Mouse (Mus musculus): ENCODE data around the gene Msh5.
"Not testable (repeated sequence)": the region's sequence is repeated elsewhere in the genome, so short reads cannot be mapped to it uniquely, and the experiment has no call there.

Gene Msh5

DNA sequence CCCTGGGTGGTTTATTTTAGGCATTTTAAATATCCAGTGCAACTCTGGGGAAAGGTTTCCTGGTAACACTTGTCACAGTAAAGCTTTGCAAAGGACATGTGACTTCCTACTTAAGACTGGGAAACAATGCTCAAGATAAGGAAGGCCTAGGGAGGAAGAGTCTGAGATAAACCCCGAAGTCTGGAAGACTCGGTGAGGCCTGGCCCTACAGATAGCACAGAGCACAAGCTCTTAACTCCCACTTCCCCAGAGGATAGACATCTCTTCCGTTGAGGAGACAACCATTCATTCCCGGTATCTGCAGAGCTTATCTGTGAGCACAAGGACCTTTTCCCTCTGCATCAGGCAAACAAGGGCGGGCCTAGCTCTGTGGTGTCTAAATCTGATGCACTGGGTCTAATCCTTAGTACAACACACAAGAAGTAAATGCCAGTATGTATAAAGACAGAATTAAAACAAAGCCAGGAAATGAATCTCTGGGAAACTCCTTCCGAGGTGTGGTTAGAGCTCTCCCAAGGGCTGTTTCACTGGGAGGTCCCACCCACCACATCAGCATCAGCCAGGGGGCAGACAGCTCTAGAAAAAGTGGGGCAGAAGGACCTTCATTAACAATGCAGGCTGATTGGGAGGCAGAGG is 24.6 kb downstream of the Msh5 start:
- no peak for DNase-seq

DNA sequence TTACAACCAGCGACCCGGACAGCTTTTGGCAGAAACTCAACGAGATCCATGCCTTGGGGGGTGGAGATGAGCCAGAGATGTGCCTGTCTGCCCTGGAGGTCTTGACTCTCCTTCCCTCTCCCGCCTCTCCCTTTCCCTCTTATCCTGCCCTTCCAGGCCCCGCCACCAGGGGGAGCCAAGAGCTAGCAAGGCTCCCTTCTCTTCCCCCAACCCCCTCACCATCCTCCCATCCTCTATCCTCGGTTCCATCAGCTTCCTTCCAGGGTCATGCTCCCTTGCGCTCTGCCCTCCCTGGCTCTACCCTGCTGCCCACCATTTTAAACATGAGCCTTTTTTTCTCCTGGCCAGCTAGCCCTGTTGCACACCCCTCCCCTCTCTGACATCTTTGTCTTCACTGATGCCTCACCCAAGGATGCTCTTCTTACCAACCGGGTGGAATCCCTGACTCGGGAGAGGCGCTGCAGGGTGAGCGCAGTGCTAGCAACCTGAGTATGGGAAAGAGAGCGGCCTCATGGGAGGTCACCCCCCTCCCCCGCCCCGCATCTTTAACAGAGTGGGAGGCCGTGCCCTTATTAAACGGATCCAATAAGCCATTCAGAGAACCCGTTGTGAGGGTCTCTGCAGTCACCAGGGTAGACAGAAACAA is 25.3 kb downstream of the Msh5 start:
- DNase-seq = peak; percentile 93 to 95

DNA sequence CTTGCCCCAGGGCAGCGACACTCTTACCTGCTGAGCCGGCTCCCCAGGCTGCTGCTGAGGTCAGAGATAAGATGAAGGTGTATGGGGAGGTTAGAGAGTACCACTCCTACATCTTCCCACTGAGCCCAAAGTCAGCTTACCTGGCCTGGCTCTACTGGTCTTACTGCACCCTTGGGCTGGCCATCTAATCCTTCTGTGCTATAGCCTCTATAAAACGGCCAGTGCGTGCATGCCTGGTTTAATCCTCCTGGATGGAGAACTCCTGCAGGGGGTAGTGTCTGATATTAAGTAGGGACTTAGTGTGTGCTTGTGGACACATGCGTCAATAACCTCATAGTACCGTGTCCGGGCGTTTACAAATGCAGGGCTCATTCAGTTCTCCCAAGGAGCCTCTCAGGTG is 26.0 kb downstream of the Msh5 start:
- DNase-seq = no peak

DNA sequence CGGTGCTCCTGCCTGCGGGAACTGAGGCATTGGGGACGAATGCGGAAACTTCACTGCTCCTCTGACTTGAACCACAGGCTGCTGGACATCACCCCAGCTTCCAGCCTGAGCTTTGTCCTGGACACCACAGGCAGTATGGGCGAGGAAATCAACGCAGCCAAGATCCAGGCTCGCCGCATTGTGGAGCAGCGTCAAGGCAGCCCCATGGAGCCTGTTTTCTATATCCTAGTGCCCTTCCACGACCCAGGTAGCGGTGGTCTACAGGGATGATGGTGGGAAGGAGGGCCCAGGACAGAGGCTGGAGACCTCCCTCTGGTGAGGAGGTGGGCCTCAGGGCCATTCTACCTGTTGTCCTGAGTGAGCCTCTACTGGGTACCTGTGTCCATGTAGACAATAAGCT is 26.7 kb downstream of the Msh5 start:
- no peak for DNase-seq

DNA sequence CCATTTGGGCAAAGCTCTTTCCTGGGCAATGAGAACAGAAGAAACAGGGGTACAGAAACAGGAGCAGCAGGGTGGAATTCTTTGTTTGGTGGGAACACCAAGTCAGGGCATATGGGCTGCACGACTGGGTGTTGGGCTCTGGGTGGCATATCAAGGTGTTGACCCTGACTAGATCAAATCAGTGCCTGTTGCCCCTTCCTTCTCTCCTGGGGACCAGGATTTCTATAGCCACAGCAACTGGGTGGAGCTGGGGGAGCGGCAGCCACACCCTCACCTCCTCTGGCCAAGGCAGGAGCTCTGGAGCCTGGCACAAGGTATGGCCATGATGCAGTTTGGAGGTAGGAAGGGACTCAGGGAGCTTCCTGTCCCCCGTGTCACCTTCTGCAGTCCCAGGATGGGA is 28.4 kb downstream of the Msh5 start:
- no peak for DNase-seq

DNA sequence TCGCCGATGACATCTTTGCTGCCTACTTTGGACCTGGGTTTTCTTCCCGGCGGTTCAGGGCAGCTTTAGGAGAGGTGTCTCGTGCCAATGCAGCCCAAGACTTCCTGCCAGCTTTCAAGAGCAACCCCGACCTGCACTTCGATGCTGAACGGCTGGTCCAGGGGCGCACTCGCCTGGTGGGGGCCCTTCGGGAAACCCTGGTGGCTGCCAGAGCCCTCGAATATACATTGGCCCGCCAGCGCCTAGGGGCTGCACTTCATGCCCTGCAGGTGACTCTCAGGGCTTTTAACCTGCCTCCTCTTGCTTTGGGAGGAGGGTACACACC is 28.9 kb downstream of the Msh5 start:
- no peak for DNase-seq

DNA sequence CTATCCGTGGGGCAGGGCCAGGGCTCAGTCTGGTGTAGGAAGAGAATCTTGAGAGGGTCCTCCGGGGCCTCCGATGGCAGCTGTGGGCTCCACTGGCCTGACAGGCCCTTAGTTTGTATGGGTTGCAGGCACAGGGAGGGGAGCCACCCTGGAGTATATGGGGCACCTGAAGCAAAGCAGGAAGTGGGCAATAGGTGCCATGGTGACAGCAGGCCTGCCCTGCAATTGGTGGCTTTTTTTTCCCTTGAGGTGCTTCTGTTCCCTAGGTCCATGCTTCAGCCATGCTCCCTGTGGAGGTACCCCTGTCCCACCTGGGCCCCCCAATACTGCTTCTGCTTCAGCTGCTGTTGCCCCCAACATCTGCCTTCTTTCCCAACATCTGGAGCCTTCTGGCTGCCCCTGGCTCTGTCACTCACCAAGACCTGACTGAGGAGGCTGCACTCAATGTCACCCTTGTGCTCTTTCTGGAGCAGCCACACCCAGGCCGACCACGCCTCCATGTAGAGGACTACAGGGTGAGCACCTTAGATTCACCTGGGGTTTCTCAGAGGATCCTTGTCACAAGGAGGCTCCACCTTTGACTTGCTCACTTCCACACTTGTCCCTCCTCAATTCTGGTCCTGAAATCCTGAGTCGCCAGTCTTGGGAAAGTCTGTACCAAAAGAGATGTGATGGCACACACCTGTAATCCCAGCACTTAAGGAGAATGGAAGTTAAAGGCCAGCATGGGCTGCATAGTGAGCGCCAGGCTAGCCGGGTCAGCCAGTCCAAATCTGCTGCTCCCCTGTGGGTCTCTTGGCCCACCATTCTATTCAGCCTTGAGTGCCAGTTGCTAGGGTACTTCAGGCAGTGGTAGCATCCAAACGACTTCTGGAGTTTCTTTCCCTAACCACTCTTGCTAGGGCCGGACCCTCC is 29.5 kb downstream of the Msh5 start:
- DNase-seq = no peak

DNA sequence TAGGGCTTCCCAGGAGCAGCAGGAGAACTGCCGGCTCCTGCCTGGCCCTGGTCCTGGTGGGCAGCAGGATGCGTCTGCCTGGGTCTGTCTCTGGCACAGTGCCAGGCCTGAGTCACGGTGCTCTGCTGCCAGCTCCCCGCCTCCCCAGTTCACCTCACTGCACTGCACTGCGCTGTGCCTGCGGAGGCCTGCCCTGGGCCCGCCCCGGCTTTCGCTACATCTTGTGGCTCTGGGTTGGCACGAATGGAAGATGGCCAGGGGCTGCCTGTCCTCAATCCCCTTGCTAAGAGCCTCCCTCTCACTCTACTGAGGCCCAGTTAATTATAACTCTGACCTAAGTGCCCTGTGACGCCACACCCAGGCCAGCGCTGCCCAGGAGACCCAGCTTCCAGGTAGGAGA is 30.2 kb downstream of the Msh5 start, which contains the start of gene Vwa7:
Vwa7 (plus strand) TSS at position 204 of the 400 bp plus-strand sequence.
- DNase-seq = no peak

DNA sequence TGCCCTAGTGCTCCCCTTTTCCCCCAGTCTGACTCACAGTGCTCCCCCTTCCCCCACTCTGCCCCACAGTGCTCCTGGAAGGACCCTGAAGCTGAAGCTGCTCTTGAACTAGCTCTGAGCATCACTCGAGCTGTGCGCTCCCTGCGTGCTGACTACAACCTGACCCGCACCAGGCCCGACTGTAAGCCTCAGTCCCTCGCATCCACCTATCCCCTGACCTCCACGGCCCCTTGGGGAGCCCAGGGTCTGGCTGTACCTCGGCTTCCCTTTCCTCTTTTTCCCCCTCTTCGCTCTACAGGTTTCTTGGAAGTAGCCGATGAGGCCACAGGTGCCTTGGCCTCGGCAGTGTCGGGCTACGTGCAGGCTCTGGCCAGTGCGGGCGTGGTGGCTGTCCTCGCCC is 31.2 kb downstream of the Msh5 start:
- DNase-seq = no peak

DNA sequence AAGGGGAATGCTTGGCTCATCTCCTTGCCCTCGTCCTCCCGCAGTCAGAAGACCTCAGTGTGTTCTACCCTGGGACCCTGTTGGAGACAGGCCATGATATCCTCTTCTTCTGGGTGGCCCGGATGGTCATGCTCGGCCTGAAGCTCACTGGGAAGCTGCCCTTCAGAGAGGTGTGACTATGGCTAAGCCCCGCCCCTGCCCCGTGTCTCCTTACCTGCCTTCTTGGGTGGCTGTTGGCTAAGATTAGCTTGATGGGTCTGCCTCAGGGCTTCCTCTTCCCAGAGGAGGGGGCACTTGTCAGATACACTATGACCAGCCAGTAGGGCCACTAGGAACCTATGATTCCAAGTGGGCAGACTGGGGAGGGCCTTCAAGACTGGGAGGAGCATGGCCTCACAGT is 33.3 kb downstream of the Msh5 start:
- no peak for DNase-seq

DNA sequence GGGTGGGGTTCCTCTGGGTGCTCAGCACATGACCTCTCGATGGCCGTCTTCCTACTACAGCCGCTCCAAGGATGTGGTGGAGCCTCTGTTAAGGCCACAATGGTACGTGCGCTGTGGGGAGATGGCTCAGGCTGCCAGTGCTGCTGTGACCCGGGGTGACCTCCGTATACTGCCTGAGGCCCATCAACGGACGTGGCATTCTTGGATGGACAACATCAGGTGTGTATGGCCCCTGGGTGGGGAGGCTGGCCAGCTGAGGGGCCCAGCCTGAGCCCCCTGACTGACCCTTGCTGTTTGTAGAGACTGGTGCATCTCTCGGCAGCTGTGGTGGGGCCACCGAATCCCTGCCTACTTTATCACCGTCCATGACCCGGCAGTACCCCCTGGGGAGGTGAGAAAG is 34.1 kb downstream of the Msh5 start:
- no peak for DNase-seq

DNA sequence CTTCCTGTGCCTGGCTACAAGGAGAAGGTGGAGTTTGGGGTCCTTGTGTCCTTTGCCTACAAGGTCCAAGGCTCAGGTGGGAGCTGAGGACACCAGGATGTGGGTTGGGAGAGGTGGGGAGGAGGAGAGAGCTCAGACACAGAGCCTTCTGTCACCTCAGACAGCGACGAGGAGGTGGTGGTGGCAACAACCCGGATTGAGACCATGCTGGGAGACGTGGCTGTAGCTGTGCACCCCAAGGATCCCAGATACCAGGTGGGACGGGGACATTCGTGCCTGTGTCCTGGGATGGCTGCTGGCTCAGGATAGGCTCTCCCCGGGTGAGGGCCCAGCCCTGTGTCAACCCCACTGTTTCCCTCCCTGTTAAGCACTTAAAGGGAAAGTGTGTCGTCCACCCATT is 35.1 kb downstream of the Msh5 start:
- DNase-seq = no peak

DNA sequence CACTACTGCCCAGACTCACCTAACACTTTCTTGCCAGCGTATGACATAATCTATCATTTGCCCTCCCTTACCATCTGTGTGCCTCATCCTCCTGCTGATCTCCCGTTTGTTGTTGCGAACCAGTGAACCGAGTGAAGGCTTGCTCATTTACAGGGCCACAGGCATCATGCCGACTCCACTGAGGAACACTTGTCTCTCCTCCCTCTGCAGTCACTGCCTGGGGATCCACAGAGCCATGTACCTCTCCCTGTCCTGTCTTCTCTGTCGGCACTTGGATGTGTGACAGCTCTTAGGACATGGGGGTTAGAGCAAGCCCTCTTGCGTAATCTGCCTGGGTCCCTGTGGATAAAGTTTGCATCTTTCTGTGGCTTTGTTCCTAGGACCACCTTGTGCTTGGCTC is 37.0 kb downstream of the Msh5 start:
- no peak for DNase-seq

DNA sequence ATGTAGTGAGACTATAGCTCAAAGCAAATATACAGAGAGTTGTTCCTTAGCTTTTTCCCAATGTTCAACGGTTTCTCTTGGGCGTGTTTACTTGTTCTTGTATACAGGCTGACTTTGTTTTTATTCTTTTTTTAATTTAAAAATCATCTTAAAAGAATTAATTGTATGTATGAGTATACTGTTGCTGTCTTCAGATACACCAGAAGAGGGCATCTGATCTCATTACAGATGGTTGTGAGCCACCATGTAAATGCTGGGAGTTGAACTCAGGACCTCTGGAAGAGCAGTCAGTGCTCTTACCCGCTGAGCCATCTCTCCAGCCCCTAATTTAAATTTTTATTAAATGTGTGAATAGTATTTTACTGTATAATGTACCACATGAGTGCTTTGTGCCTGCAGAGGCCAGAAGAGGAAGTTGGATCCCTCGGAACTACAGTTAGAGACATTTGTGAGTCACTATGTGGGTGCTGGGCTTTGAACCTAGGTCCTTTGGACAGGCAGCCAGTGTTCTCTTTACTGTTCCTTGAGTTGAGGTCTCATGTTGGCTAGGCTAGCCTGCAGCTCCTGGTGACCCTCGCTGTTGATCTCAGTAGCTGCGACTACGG is 39.1 kb downstream of the Msh5 start:
- peak; percentile 33 to 34 for DNase-seq

DNA sequence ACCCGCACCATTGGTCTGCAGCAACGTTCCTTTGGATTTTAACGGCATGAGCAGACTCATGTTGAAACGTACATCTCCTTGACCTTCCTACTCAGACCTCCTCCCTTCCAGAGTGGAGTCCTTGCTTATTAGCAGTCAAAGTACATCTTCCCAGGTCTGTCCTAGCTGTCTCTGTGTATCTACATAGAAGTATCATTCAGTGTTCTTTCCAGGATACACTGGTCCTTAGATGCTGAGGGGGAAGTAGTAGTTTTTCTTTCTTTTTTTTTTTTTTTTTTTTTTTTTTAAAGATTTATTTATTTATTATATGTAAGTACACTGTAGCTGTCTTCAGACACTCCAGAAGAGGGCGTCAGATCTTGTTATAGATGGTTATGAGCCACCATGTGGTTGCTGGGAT is 40.6 kb downstream of the Msh5 start:
- DNase-seq = not testable (repeated sequence)

DNA sequence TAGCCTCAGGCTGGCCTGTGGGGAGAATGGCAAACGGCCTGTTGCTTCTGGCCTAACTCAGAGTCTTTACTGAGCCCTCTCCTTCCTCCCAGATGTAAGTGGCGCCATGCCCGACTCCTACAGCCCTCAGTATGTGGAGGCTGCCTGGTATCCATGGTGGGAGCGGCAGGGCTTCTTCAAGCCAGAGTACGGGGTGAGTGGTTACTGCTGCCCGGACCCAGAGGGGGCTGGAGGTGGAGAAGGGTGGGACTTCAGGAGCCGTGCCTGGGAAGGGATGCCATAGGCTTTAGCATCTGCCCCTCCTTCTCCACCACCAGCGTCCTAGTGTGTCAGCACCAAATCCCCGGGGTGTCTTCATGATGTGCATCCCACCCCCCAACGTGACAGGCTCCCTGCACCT is 41.4 kb downstream of the Msh5 start:
- no peak for DNase-seq

DNA sequence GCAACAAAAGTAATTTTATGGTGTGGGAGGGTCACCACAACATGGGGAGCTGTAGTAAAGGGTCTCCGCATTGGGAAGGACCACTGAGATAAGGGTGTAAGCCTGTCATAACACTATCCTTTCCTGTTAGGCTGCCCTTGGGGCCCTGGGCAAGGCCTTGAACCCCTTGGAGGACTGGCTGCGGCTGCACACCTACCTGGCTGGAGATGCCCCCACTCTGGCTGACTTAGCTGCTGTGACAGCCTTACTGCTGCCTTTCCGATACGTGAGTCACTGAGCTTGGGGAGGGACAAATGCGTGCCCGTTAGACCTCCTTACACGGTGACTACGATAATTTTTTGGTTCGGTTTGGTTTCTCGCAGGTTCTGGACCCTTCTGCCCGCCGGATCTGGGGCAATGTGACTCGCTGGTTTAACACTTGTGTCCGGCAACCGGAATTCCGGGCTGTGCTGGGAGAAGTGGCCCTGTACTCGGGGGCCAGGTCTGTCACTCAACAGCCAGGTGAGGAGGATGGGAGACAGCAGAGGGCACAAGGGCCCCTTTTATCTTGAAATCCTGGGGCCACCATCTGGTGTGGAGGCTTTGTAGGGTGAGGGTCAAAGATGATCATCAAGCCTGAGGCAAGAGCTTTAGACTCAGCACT is 42.3 kb downstream of the Msh5 start:
- no peak for DNase-seq

DNA sequence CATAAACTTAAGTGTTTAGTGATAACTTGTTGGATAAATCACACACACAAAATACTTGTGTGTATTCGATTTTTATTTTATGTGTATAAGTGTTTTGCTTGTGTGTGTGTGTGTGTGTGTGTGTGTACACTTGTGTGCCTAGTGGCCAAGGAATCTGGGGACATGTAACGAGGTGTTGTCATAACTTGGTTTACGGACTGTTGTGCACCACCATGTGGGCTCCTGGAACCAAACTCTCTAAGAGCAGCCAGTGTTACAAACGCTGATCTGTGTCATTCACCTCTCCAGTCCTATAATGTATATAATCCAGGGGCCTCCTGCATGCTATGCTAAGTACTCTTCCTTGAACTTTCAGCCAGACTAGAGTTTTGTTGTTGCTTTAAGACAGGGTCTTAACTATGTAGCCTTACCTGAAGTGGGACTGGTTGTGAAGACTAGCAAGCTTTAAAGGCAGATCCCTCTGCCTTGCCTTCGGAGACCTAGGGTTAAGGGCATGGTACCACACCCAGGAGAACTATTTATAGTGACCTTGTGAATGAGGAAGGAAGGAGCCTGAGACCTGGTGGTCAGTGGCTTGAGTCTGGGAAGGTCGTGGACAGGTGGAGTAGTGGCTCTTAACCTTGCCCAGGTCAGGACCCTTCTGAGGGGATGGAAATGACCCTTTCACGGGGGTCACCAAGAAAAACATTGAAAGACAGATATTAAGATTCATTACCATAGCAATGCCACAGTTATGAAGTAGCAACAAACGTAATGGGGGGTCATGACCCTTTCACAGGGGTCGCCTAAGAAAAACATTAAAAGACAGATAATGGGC is 43.3 kb downstream of the Msh5 start:
- DNase-seq = no peak

DNA sequence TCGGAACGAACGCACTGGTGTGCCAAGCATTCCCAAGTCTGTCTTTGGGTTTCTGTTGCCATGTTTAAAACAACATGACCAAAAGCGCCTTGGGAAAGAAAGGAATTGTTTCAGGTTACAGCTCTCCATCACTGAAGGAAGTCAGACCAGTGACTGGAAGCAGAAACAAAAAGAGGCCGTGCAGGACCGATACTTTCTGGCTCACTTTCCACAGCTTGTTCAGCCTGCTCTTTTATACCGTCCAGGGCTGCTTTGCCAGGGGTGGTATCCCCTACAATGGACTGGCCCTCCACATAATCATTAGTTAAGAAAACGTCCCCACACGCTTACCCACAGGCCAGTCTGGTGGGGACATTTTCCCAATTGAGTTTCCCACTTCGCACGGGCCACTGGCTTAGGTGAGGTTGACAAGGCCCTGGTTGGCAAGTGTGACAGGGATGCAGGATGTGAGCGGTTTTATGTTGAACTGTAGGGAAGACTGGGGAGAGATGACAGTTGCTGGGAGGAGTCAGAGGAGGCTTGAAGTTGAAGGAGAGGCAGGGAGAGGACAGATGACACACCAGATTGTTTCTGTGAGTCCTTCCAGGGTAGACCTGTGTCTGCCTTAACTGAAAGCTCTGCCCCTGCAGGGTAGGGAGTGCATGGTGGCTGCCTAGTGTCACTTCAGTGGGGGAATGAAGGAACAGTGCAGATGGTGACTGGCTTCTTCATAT is 44.2 kb downstream of the Msh5 start:
- no peak for DNase-seq

DNA sequence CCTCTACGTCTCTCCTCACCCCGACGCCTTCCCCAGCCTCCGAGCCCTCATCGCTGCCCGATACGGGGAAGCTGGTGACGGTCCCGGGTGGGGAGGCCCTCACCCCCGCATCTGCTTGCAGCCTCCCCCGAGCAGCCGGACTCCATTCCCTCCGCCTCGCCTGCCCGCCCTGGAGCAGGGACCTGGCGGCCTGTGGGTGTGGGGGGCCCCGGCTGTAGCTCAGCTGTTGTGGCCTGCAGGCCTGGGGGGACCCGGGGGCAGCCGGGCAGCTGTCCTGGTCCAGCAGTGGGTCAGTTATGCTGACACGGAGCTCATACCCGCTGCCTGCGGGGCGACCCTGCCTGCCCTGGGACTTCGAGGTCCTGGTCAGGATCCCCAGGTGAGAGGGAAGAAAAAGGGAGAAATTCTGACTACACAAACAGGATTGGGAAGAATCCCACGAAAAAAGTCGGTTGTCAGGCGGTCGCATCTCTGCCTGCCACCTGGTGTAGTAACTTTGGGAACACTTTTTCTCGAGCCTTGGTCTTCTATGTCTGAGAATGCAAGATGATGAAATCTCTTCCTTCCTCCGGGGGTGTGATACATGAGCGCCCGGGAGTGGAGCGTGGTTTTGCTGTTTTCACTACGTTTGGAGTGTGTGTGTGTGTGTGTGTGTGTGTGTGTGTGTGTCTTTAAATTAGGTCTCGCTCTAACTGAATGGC is 44.9 kb downstream of the Msh5 start:
- DNase-seq = peak; percentile 46
